Mouse (Mus musculus) E14TG2a.4 (cell line): ENCODE measurements around the gene Vsnl1.

ENCODE experiments used
- CTCF ChIP-seq: conservative IDR thresholded peaks from 2 replicates; pipeline ENCODE4 v1.5.1; 2014; ENCODE audit warnings: low read length
- NANOG ChIP-seq: IDR thresholded peaks from 2 replicates; pipeline ENCODE4 v1.6.1; 2014; ENCODE audit warnings: borderline replicate concordance, low read length, mixed read lengths
- POU5F1 ChIP-seq: IDR thresholded peaks from 2 replicates; pipeline ENCODE4 v1.6.1; 2014; ENCODE audit warnings: low read length, borderline replicate concordance

DNA sequence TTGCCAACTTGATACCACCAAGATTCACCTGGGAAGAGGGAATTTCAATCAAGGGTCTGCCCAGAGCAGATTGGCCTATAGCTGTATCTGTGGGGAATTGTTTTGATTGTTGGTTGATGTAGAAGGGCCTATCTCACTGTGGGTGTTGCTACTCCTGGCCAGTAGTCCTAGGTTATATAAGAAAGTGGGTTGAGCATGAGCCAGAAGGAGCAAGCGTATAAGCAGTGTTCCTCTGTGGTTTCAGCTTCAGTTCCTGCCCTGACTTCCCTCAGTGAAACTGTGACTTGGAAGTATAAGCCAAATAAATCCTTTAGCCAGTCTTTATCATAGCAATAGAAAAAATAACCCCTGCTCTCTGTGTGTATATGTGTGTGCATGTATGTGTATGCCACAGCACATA is 51.7 kb downstream of the Vsnl1 start:
- no peak for TF ChIP-seq CTCF
- TF ChIP-seq POU5F1, result no peak
- TF ChIP-seq NANOG, result no peak
